Mouse (Mus musculus): ENCODE results near the gene Doxl2.
"Not testable (repeated sequence)": the region's sequence is repeated elsewhere in the genome, so short reads cannot be mapped to it uniquely, and the experiment has no call there.

The Doxl2 gene

GRCm38 (mm10) chr6:48974663-48975062 lies at the start of gene Doxl2:
Gene Doxl2 (plus strand): TSS chr6:48974963.
- DNase-seq (ENCODE audit: low read depth), result no peak

DNA sequence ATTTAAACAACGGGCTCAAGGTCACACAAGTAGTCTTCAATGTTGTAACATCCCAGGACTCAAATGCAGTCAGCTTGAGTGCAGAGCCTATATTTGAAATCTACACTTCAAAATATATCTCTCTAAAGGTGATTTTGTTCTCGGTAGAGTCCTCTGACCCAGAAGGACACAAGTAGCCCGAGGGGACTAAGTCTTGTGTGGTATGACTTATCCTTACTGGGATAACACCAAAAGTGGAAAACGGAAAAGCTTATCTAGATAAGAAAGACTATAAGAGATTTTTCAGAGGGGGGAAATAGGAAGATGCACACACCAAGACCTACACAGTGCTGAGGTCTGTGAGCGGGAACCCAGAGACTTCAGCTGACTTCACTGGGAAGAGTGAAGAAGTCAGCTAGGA lies 45.2 kb upstream of the Doxl2 start, which contains the start of gene 1600015I10Rik:
Gene 1600015I10Rik (plus strand): TSS at position 301 of the 400 bp plus-strand sequence.
- DNase-seq (ENCODE audit: low read depth), result no peak

DNA sequence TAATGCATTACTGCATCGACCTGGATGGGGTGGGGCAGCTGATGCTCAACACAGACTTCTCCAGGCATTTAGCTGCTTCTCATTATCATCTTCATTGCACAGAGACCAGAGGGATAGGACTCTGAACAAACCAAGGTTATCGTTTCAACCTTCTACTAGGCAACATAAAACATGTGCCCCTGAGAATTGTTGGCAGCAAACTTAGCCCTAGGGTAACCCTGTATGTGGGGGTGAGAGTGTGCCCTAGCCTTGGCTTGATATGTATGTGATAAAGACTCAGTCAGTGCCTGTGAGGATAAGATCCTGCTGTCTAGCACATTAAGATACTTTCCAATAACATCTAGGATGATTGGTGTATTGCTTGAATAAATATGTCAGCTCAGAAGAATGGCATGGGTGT lies 25.2 kb upstream of the Doxl2 start:
- no peak for DNase-seq (ENCODE audit: low read depth)

- no peak for DNase-seq (ENCODE audit: low read depth)
Measured at GRCm38 (mm10) chr6:48950676-48951075, 24.1 kb upstream of the Doxl2 start.

DNA sequence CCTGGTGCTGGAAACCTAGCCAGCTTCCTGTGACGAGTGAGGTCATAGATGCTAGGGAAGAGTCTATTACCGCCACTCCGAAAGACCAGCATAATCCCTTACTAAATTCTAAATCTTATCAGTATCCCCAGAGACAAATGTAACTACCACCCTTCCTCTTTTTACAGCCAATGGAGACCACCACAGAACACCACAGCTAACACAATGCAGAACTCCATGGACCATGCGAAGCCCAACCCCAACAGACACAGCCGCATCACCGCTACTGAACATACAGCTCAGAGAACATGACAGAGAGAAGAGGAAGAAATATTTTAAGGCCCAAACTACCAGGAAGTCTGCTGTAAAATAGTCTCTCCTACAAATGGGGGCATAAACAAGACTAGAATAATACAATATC lies 23.1 kb upstream of the Doxl2 start:
- no peak for DNase-seq (ENCODE audit: low read depth)

GRCm38 (mm10) chr6:48953220-48953619 lies 21.5 kb upstream of the Doxl2 start:
- DNase-seq (ENCODE audit: low read depth), result no peak

DNA sequence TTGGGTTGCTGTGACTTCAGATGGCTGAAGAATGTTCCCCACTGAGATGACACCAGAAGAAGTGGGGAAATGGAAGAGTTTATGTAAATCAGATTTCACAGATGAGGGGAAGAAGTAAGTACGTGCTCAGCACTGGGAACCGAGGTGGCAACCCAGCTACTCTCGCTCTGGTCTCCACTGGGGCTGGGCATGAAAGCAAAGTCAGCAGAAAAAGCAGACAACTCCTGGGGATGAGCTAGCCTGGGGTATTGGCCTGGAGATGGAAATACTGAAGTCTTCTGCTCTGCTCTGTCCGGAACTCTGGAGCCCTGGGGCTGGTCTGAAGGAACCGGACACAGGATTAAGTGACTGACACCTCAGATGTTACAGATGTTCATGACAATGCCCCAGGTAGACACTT lies 20.6 kb upstream of the Doxl2 start:
- no peak for DNase-seq (ENCODE audit: low read depth)

- peak; percentile 36 for DNase-seq (ENCODE audit: low read depth)
Measured at GRCm38 (mm10) chr6:48954946-48955345, 19.8 kb upstream of the Doxl2 start.

DNA sequence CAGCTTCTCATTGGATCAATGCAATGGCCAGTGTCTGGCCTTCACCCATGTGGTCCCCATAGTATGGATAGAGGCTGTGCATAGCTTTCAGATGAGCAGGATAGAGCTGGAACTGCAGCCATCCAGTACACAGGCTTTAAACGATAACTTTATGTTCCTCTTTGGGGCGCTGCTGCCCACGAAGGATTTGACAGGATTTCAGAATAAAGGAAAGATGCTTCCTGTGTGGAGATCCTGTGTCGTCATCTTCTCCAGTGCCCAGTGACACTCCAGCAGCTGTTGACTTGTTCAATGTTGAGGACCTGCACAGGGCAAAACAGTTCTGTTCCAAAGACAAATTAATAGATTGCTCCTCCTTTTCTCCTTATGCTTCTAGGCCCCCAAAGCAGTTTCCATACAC lies 18.0 kb upstream of the Doxl2 start:
- no peak for DNase-seq (ENCODE audit: low read depth)

- no peak for DNase-seq (ENCODE audit: low read depth)
Measured at GRCm38 (mm10) chr6:48958053-48958452, 16.7 kb upstream of the Doxl2 start.

GRCm38 (mm10) chr6:48959151-48959550 lies 15.6 kb upstream of the Doxl2 start:
- not testable (repeated sequence) for DNase-seq (ENCODE audit: low read depth)

DNA sequence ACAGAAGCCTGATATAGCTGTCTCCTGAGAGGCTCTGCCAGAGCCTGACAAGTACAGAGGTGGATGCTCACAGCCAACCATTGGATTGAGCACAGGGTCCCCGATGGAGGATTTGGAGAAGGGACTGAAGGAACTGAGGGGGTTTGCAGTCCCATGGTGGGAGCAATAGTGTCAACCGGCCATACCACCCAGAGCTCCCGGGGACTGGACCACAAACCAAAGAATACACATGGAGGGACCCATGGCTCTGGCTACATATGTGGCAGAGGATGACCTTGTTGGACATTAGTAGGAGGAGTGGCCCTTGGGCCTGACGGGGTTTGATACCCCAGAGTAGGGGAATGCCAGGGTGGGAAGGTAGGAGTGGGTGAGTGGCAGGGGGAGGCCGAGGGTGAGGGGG lies 8.1 kb upstream of the Doxl2 start:
- DNase-seq (ENCODE audit: low read depth), result not testable (repeated sequence)

- no peak for DNase-seq (ENCODE audit: low read depth)
Measured at GRCm38 (mm10) chr6:48967868-48968267, 6.9 kb upstream of the Doxl2 start.

DNA sequence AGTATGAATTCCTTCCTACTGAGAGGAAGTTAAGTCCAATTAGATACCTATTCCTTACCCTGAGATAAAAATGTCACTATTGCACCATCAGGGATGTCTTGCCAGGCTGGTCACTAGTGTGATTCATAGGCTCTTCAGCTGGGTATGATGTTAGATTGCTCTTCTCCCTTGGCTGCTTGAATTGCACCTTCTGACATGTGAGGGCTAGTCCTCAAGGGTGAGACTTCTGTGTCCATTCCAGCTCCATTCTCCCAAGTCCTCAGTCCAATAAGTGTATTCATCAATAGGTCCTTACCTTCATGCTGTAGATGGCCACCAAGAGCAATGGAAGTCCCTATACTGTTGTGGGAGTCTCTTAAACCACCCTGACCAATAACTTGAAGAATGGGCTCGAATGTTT lies 4.9 kb downstream of the Doxl2 start:
- no peak for DNase-seq (ENCODE audit: low read depth)

- DNase-seq (ENCODE audit: low read depth), result no peak
Measured at GRCm38 (mm10) chr6:48982305-48982704, 7.5 kb downstream of the Doxl2 start.

DNA sequence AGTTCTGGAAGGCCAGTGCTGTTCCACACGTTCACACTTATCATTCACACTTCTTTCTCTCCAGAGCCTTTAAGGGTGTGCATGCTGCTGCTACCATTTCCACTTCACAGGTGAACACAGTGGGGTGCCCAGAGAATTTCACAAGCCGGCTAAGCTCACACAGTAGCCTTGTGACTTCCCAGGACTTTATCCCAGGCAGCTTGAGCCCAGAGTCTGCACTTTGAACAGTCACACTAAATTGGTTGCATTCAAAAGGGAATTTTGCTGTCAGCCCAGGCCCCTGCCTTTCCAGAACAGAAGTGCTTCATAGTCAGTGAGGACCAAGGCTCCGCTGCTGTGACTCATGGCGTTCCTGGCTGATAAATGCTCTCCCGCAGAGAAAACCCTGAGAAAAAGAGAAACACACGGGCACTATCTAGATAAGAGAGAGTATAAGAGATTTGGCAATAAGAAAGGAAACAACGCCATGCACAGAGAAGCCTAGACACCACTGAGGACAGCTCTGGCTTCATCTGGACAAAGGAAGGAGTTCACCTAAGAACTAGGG lies 11.8 kb downstream of the Doxl2 start, which contains the start of gene Svs1:
Gene Svs1 (plus strand): TSS at position 418 of the 547 bp plus-strand sequence.
- DNase-seq (ENCODE audit: low read depth), result no peak

- no peak for DNase-seq (ENCODE audit: low read depth)
Measured at GRCm38 (mm10) chr6:48989971-48990370, 15.2 kb downstream of the Doxl2 start.

- DNase-seq (ENCODE audit: low read depth), result no peak
Measured at GRCm38 (mm10) chr6:48991991-48992390, 17.2 kb downstream of the Doxl2 start.

DNA sequence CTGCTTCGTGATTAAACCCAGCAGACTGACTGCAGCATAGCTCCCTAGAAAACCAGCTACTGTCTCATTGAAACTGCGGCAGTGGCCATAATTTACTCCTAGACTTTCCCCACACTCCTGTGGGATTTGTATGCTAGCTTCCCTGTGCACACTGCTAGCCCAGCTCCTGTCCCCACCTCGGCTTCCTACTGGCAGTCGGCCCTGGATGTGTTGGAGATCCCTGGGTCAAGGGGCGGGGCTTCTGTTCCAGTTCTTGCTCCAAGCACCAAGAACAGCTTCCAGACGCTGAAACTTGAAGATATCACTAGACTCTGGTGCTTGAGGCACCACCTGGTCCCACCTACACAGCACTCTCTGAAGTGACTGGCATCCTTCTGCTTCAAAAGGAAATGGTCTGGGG lies 23.4 kb downstream of the Doxl2 start:
- DNase-seq (ENCODE audit: low read depth), result no peak

- DNase-seq (ENCODE audit: low read depth), result no peak
Measured at GRCm38 (mm10) chr6:48998796-48999195, 24.0 kb downstream of the Doxl2 start.

DNA sequence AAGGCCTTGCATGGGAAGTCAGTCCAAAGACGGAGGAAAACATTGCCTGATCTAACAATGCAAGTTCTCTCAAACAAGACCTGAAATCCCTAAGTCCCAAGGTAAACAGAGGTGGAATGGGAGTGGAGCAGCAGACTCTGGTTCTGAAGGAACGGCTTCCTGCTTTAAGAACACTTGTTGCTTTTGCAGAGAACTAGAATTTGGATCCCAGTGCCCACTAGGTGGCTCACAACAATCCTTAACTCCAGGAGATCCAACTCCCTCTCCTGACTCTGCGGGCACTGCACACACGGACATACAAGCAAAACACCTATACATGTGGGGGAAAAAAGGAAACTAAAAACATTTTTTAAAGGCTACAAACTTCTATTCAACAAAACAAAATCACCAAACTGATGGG lies 28.6 kb downstream of the Doxl2 start:
- DNase-seq (ENCODE audit: low read depth), result no peak

DNA sequence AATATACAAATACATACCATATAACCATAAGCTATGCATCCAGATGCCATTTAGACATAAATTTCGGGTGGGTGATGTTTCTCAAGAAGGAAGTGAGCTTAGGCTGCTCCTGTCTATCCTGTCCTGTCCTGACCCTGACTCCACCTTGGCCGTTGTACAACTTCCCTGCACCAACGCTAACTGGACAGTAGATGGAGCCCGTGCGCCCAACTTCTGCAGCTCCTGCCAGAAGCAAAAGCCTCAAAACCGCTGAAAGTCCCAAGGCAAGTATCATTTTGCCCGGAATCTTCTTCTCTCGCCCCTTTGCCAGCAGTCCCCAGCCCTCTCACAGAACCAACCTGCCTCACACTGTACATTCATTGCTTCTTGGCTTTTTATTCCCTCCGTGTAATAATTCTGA lies 33.2 kb downstream of the Doxl2 start:
- peak; percentile 60 for DNase-seq (ENCODE audit: low read depth)

DNA sequence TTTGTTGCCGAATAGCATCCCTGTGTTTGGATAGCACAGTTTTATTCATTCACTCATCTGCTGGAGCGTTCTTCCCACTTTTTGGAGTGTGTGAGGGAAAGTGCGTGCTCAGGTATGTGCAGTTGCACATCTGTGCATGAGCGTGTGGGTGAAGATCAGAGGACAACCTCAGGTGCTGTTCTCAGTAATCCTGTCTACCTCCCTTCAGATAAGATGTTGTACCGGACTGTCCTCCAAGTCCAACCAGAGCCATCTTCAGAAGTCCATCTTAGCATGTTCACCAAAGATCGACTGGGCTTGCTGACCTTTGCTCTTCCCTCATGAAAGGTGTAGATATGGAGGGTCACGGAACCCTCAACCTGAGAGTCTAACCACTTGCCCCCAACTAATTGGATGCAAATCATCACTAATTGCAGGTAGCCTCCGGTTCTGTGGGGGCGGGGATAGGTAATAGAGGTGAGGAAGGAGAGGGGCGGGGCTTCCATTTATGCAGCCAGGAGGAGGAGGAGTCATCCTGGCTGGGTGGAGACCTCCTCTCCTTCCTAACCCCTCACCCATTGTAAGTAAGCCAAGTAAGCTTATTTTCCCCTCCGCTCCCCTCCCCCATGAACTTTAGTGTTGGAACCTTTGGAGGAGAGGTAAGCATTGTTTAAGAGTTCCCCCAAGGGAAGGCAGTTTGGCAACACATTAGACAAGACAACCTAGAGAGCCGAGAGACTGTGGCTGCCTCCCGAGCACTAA lies 33.8 kb downstream of the Doxl2 start:
- no peak for DNase-seq (ENCODE audit: low read depth)

- no peak for DNase-seq (ENCODE audit: low read depth)
Measured at GRCm38 (mm10) chr6:49009161-49009555, 34.4 kb downstream of the Doxl2 start.
